Mouse (Mus musculus) cortical plate, adult 2 months (tissue): Measurements from ENCODE around the gene S1pr4. TPM values are rescaled to one million over a fixed set of nuclear protein-coding genes. Genes with fewer than 3 reads are reported as not detected.

Source experiments
- H3K27ac ChIP-seq: fragments of 200-500 bp; 2 replicates; pipeline ENCODE4 v1.5.1; 2012; ENCODE audit warnings: low read length, control low read depth, inconsistent platforms; ENCODE audit not compliant: insufficient read depth
- H3K4me1 ChIP-seq: fragments of 200-500 bp; 2 replicates; pipeline ENCODE4 v1.6.1; 2011; ENCODE audit warnings: low read length; ENCODE audit not compliant: control insufficient read depth, insufficient read depth
- H3K4me3 ChIP-seq: fragments of 200-500 bp; 2 replicates; pipeline ENCODE4 v1.5.1; 2011; ENCODE audit warnings: mild to moderate bottlenecking, low read length, control low read depth; ENCODE audit not compliant: insufficient read depth
- CTCF ChIP-seq: fragments of 200-500 bp; IDR thresholded peaks from 2 replicates; pipeline ENCODE4 v1.5.1; 2011; ENCODE audit warnings: mild to moderate bottlenecking, control low read depth, low read length; ENCODE audit not compliant: insufficient read depth; ENCODE audit errors: extremely low read depth
- POLR2A ChIP-seq: fragments of 200-500 bp; IDR thresholded peaks from 2 replicates; pipeline ENCODE4 v1.6.1; 2011; ENCODE audit warnings: mild to moderate bottlenecking, low read length, control low read depth; ENCODE audit not compliant: insufficient read depth; ENCODE audit errors: extremely low read depth
- polyA plus RNA-seq: library from polyadenylated mRNA; depleted of rRNA; stranded (reverse); fragments of >200 nt; gene quantifications from 2 replicates; pipeline ENCODE4 v1.2.3, GENCODE M21; 2012

S1pr4 gene
- polyA plus RNA-seq, 1 experiment = 1.1 TPM

GRCm38 (mm10) chr10:81502658-81503057, 2.7 kb upstream of the S1pr4 start:
- peak overlapping the region; percentile 30 for H3K4me3 ChIP-seq
- no peak overlapping the region for H3K27ac ChIP-seq
- no peak for TF ChIP-seq POLR2A
- peak; percentile 89 for TF ChIP-seq CTCF
- no peaks in the 10 kb centered on the region for H3K4me1 ChIP-seq

GRCm38 (mm10) chr10:81501863-81502262, 1.9 kb upstream of the S1pr4 start:
- H3K4me3 ChIP-seq = no peak overlapping the region
- H3K27ac ChIP-seq = no peak overlapping the region
- H3K4me1 ChIP-seq = no peaks in the 10 kb centered on the region
- TF ChIP-seq CTCF (no peak), POLR2A (no peak)

- no peak for TF ChIP-seq CTCF
- Histone ChIP-seq H3K4me3 (no peak overlapping the region), H3K27ac (peak overlapping the region; percentile 7; the same call in 1 of the 2 replicates), H3K4me1 (peaks cover 4% of the 10 kb centered on the region)
Observed at GRCm38 (mm10) chr10:81499250-81499901, 556 bp downstream of the S1pr4 start.

GRCm38 (mm10) chr10:81498316-81499249, 1.3 kb downstream of the S1pr4 start:
- peak overlapping the region; percentile 7; the same call in 1 of the 2 replicates for H3K27ac ChIP-seq
- peaks cover 4% of the 10 kb centered on the region for H3K4me1 ChIP-seq
- H3K4me3 ChIP-seq = no peak overlapping the region
- TF ChIP-seq POLR2A = no peak
- no peak for TF ChIP-seq CTCF

GRCm38 (mm10) chr10:81497401-81498270, 2.3 kb downstream of the S1pr4 start:
- Histone ChIP-seq H3K27ac (no peak overlapping the region), H3K4me1 (peaks cover 4% of the 10 kb centered on the region), H3K4me3 (peak overlapping the region; percentile 87; the same call in 1 of the 2 replicates)
- TF ChIP-seq POLR2A (no peak), CTCF (no peak)

- H3K4me1 ChIP-seq = peaks cover 4% of the 10 kb centered on the region
- peak overlapping the region; percentile 87; the same call in 1 of the 2 replicates for H3K4me3 ChIP-seq
- TF ChIP-seq CTCF (no peak), POLR2A (no peak)
- H3K27ac ChIP-seq = no peak overlapping the region
Observed at GRCm38 (mm10) chr10:81496969-81497368, 3.0 kb downstream of the S1pr4 start.

- peak within 1 kb of the TSS; percentile 87 for H3K4me3 ChIP-seq
- TF ChIP-seq CTCF (no peak), POLR2A (peak; percentile 47; the same call in 1 of the 2 replicates)
- H3K27ac ChIP-seq = peak within 1 kb of the TSS; percentile 61; the same call in 1 of the 2 replicates
- peaks cover 4% of the 10 kb centered on the region for H3K4me1 ChIP-seq
Observed at GRCm38 (mm10) chr10:81496264-81496901, 3.5 kb downstream of the S1pr4 start, which contains the start of gene Ncln. Gene Ncln (minus strand): TSS chr10:81496392.

GRCm38 (mm10) chr10:81495616-81496263, 4.2 kb downstream of the S1pr4 start:
- H3K4me3 ChIP-seq = peak overlapping the region; percentile 87
- TF ChIP-seq POLR2A = no peak
- no peak for TF ChIP-seq CTCF
- H3K27ac ChIP-seq = peak overlapping the region; percentile 3; the same call in 1 of the 2 replicates
- H3K4me1 ChIP-seq = peaks cover 4% of the 10 kb centered on the region

GRCm38 (mm10) chr10:81495151-81495550, 4.8 kb downstream of the S1pr4 start:
- no peak for TF ChIP-seq CTCF
- TF ChIP-seq POLR2A = no peak
- H3K27ac ChIP-seq = no peak overlapping the region
- peaks cover 4% of the 10 kb centered on the region for H3K4me1 ChIP-seq
- peak overlapping the region; percentile 87 for H3K4me3 ChIP-seq
